Comparison of ENCODE assay signal across 9 mouse cellular contexts in genomic region chr4:102510939-102511391, GRCm38 (mm10).
A peak's percentile ranks its signal among the peaks of the same experiment; 100 is the strongest.
DNase-seq lines count a peak whose midpoint lies in the region; ATAC-seq lines count a peak whose summit lies in the region.
"Had no signal": no experiment of that assay in that cellular context is flagged by ENCODE, and none has a peak within 500 bp of the region (broad histone marks: within the 10 kb centered on the region; RNA-seq: fewer than 3 reads in every experiment).

No protein-coding gene starts in this region.

- ATAC-seq in forebrain, embryonic 12.5 days (ENCODE audit: low FRiP score), result no peak
- ATAC-seq in heart, embryonic 14.5 days (ENCODE audit: insufficient number of reproducible peaks, insufficient read depth, low FRiP score, low read depth), result peak; percentile 74
- ATAC-seq in kidney, embryonic 16.5 days (ENCODE audit: low FRiP score, low TSS enrichment), result peak; percentile 88
- ATAC-seq in liver, embryonic 15.5 days (ENCODE audit: insufficient read depth), result no peak
- ATAC-seq in neural tube, embryonic 11.5 days (ENCODE audit: insufficient read depth, low FRiP score, low TSS enrichment), result no peak

- H3K4me2 ChIP-seq in forebrain, embryonic 12.5 days, result peak overlapping the region; percentile 41
- peak overlapping the region; percentile 55 for H3K4me2 ChIP-seq in heart, embryonic 14.5 days (ENCODE audit: low read length)
- H3K4me2 ChIP-seq in kidney, embryonic 16.5 days (replicated peaks; ENCODE audit: low read depth, low read length), result peak overlapping the region; percentile 50
- H3K4me2 ChIP-seq in liver, embryonic 15.5 days, result peak overlapping the region; percentile 44
- H3K4me2 ChIP-seq in neural tube, embryonic 11.5 days (ENCODE audit: low read depth), result peak overlapping the region; percentile 12

- H3K27me3 ChIP-seq in forebrain, embryonic 12.5 days, result 0 out of 2 replicates have a peak, but pooled peaks cover 7% of the 10 kb centered on the region
- no peaks in the 10 kb centered on the region for H3K27me3 ChIP-seq in heart, embryonic 14.5 days (ENCODE audit: control insufficient read depth, insufficient read depth, low read length)
- no peaks in the 10 kb centered on the region for H3K27me3 ChIP-seq in kidney, embryonic 16.5 days (ENCODE audit: insufficient read depth, low read length)
- H3K27me3 ChIP-seq in liver, embryonic 15.5 days, result no peaks in the 10 kb centered on the region
- H3K27me3 ChIP-seq in neural tube, embryonic 11.5 days (ENCODE audit: control insufficient read depth, insufficient read depth, low read length), result no peaks in the 10 kb centered on the region

- DNase-seq in layer of hippocampus, adult 9-11 months, result peak; percentile 48
- DNase-seq in layer of hippocampus, adult 9-10 months (ENCODE audit: low spot score), result no peak
- DNase-seq in neural tube, embryonic 11.5 days (ENCODE audit: low spot score), result peak; percentile 61
- DNase-seq in testis, postnatal 10 days (ENCODE audit: low spot score), result peak; percentile 87

- no peak overlapping the region for H3K27ac ChIP-seq in forebrain, embryonic 12.5 days
- peak overlapping the region; percentile 77 to 84 for H3K27ac ChIP-seq in heart, embryonic 14.5 days (replicated peaks in 1 of 2; ENCODE audit: control insufficient read depth in 1 of 2, insufficient read depth in 1 of 2, low read depth in 2 of 2, low read length in 2 of 2)
- H3K27ac ChIP-seq in kidney, embryonic 16.5 days (ENCODE audit: low read length), result peak overlapping the region; percentile 88
- peak overlapping the region; percentile 48; the same call in 1 of the 2 replicates for H3K27ac ChIP-seq in liver, embryonic 15.5 days (replicated peaks)
- 0 out of 2 replicates have a peak overlapping the region, but pooled peaks have one; percentile 17 for H3K27ac ChIP-seq in neural tube, embryonic 11.5 days (ENCODE audit: low read depth, low read length)
- H3K27ac ChIP-seq: macrophage had no signal

- H3K4me3 ChIP-seq in forebrain, embryonic 12.5 days (replicated peaks), result no peak overlapping the region
- H3K4me3 ChIP-seq in heart, embryonic 14.5 days (ENCODE audit: control insufficient read depth in 1 of 2, insufficient read depth in 1 of 2, low read depth in 1 of 2, low read length in 2 of 2), result peak overlapping the region in 1 of 2 experiments; percentile 13; a peak in 2 of 4 replicates
- H3K4me3 ChIP-seq in kidney, embryonic 16.5 days (ENCODE audit: low read length), result peak overlapping the region; percentile 19
- H3K4me3 ChIP-seq in liver, embryonic 15.5 days (replicated peaks), result no peak overlapping the region
- H3K4me3 ChIP-seq in neural tube, embryonic 11.5 days (ENCODE audit: low read depth, low read length), result no peak overlapping the region

- peaks cover 18% of the 10 kb centered on the region for H3K4me1 ChIP-seq in forebrain, embryonic 12.5 days
- H3K4me1 ChIP-seq in heart, embryonic 14.5 days (ENCODE audit: control insufficient read depth in 2 of 2, insufficient read depth in 2 of 2, low read length in 2 of 2), result peaks cover 17 to 34% of the 10 kb centered on the region in 2 experiments
- peaks cover 27% of the 10 kb centered on the region for H3K4me1 ChIP-seq in kidney, embryonic 16.5 days (ENCODE audit: insufficient read depth, low read length)
- H3K4me1 ChIP-seq in liver, embryonic 15.5 days (replicated peaks), result peaks cover 19% of the 10 kb centered on the region
- H3K4me1 ChIP-seq in neural tube, embryonic 11.5 days (ENCODE audit: control insufficient read depth, insufficient read depth, low read length), result 0 out of 2 replicates have a peak, but pooled peaks cover 3% of the 10 kb centered on the region

- no peaks in the 10 kb centered on the region for H3K36me3 ChIP-seq in forebrain, embryonic 12.5 days (replicated peaks)
- peaks cover 5% of the 10 kb centered on the region; the same call in 1 of the 2 replicates for H3K36me3 ChIP-seq in heart, embryonic 14.5 days (ENCODE audit: control insufficient read depth, insufficient read depth, low read length)
- H3K36me3 ChIP-seq in kidney, embryonic 16.5 days (ENCODE audit: insufficient read depth, low read length), result no peaks in the 10 kb centered on the region
- H3K36me3 ChIP-seq in liver, embryonic 15.5 days (replicated peaks), result no peaks in the 10 kb centered on the region
- H3K36me3 ChIP-seq in neural tube, embryonic 11.5 days (ENCODE audit: control insufficient read depth, insufficient read depth, low read length), result no peaks in the 10 kb centered on the region

- WGBS in forebrain, embryonic 12.5 days, result 43% methylated on average over 8 of the region's 8 CpGs
- WGBS in heart, embryonic 14.5 days, result 11% methylated on average over 8 of the region's 8 CpGs
- 30% methylated on average over 8 of the region's 8 CpGs for WGBS in kidney, embryonic 16.5 days
- WGBS in liver, embryonic 15.5 days (ENCODE audit: insufficient replicate concordance), result 24% methylated on average over 8 of the region's 8 CpGs
- WGBS in neural tube, embryonic 11.5 days, result 42% methylated on average over 8 of the region's 8 CpGs

- no peak overlapping the region for H3K9ac ChIP-seq in forebrain, embryonic 12.5 days
- peak overlapping the region; percentile 62 for H3K9ac ChIP-seq in heart, embryonic 14.5 days (ENCODE audit: low read length)
- peak overlapping the region; percentile 64 for H3K9ac ChIP-seq in kidney, embryonic 16.5 days (replicated peaks; ENCODE audit: low read length)
- no peak overlapping the region for H3K9ac ChIP-seq in liver, embryonic 15.5 days
- no peak overlapping the region for H3K9ac ChIP-seq in neural tube, embryonic 11.5 days (ENCODE audit: low read length)

- H3K9me3 ChIP-seq in forebrain, embryonic 12.5 days, result no peaks in the 10 kb centered on the region
- no peaks in the 10 kb centered on the region for H3K9me3 ChIP-seq in heart, embryonic 14.5 days (ENCODE audit: control insufficient read depth, low read length)
- no peaks in the 10 kb centered on the region for H3K9me3 ChIP-seq in kidney, embryonic 16.5 days (ENCODE audit: low read length)
- no peaks in the 10 kb centered on the region for H3K9me3 ChIP-seq in liver, embryonic 15.5 days (replicated peaks)
- H3K9me3 ChIP-seq in neural tube, embryonic 11.5 days (ENCODE audit: control insufficient read depth, low read length), result no peaks in the 10 kb centered on the region

Comparison
In these comparisons a context has a peak if more than half of its experiments do, and no peak if none do; other contexts are left out.
1. ATAC-seq: peak in heart, embryonic 14.5 days (single experiment) and kidney, embryonic 16.5 days (single experiment); none in forebrain, embryonic 12.5 days (single experiment), liver, embryonic 15.5 days (single experiment) and neural tube, embryonic 11.5 days (single experiment).
2. H3K9ac ChIP-seq: peak in heart, embryonic 14.5 days (single experiment) and kidney, embryonic 16.5 days (single experiment); none in forebrain, embryonic 12.5 days (single experiment), liver, embryonic 15.5 days (single experiment) and neural tube, embryonic 11.5 days (single experiment).
3. Peak in every context shown above with its lines, with median percentiles within 50 percentile points of each other: H3K4me2 ChIP-seq.